Mouse (Mus musculus) stomach, embryonic 15.5 days (tissue): ENCODE results near the gene Chst15. TPM values are rescaled to one million over a fixed set of nuclear protein-coding genes. Genes with fewer than 3 reads are reported as not detected.

Source experiments
- ATAC-seq: fragments of 200-750 bp; cut with Nextera tagmentation; 2 replicates; pipeline ENCODE4 v1.8.0; 2017; ENCODE audit warnings: low read depth, moderate number of reproducible peaks, moderate TSS enrichment; ENCODE audit not compliant: insufficient read depth, low FRiP score
- H3K27ac ChIP-seq: fragments of 300-500 bp; sonication (generic); 2 replicates; pipeline ENCODE4 v1.5.1; 2015; ENCODE audit warnings: mild to moderate bottlenecking, inconsistent platforms
- H3K27me3 ChIP-seq: fragments of 300-500 bp; sonication (generic); replicated peaks from 2 replicates; pipeline ENCODE4 v1.6.1; 2015; ENCODE audit warnings: inconsistent platforms
- H3K36me3 ChIP-seq: fragments of 300-500 bp; sonication (generic); 2 replicates; pipeline ENCODE4 v1.6.1; 2015; ENCODE audit warnings: inconsistent platforms
- H3K4me1 ChIP-seq: fragments of 300-500 bp; sonication (generic); 2 replicates; pipeline ENCODE4 v1.6.1; 2015; ENCODE audit warnings: inconsistent platforms
- H3K4me2 ChIP-seq: fragments of 300-500 bp; sonication (generic); 2 replicates; pipeline ENCODE4 v1.6.1; 2015; ENCODE audit warnings: mild to moderate bottlenecking, inconsistent platforms
- H3K4me3 ChIP-seq: fragments of 300-500 bp; sonication (generic); replicated peaks from 2 replicates; pipeline ENCODE4 v1.5.1; 2015; ENCODE audit warnings: inconsistent platforms
- H3K9ac ChIP-seq: fragments of 300-500 bp; sonication (generic); 2 replicates; pipeline ENCODE4 v1.6.1; 2015; ENCODE audit warnings: inconsistent platforms
- H3K9me3 ChIP-seq: fragments of 300-500 bp; sonication (generic); 2 replicates; pipeline ENCODE4 v1.6.1; 2016; ENCODE audit warnings: inconsistent platforms
- WGBS: fragments of 180-500 bp; shearing (Covaris S2); methylation state at CpG from one replicate; pipeline ENCODE4 v1.1.7; 2015; 5-methylcytosine and 5-hydroxymethylcytosine counted together
- polyA plus RNA-seq: library from polyadenylated mRNA; unstranded; fragments of >200 nt; fragmentation: Nextera tagmentation; extraction: Ambion mirVana; gene quantifications from 2 replicates; pipeline ENCODE4 v1.2.1, GENCODE M21; 2015

The Chst15 gene
- polyA plus RNA-seq, 1 experiment from 2014 or later: 26.1 TPM

DNA sequence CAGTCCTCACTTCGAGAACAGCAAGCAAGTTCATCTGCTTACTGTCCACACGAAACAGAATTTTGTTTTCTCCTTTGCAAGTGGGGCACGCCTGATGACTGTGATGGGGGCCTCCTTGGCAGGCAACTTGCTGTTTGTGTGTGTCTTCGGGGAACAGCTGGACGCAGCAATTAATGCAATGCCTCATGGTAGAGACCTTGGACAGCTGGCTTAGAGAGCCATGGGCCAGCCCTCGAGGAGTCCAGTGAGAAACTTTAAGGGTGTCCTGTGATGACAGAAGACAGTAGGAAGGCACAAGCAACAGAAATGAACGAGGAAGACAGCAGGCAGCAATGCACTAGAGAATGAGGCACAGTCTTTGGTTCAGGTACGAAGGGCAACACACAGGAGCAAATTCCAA, 46.7 kb downstream of the Chst15 start:
- Histone ChIP-seq H3K4me2 (no peak overlapping the region), H3K27ac (no peak overlapping the region), H3K4me1 (no peaks in the 10 kb centered on the region), H3K36me3 (peaks cover 8% of the 10 kb centered on the region; the same call in 1 of the 2 replicates), H3K4me3 (no peak overlapping the region), H3K9ac (no peak overlapping the region), H3K27me3 (no peaks in the 10 kb centered on the region), H3K9me3 (no peaks in the 10 kb centered on the region)
- 61% methylated on average over 8 of the region's 8 CpGs for WGBS
- no peak for ATAC-seq

DNA sequence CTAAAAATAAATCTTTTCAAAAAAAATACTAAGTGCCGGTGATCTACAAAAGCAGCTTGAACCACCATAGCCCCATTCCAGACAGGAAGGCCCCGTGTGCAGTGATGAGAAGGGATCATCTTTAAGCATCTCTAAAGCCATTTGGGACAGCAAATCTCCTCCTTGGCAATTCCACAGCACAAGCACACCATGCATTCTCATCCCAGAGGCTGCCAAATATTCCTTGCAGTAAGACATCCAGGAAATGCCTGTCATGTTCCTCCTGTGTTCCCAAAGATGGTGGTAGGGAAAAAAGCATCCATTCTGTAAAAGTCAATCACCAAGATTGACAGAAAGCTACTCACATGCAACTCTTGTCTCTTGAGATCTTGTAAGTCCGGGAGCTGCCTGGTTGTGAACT, 47.4 kb downstream of the Chst15 start:
- Histone ChIP-seq H3K4me1 (no peaks in the 10 kb centered on the region), H3K27me3 (no peaks in the 10 kb centered on the region)
- WGBS: 70% methylated on average over 3 of the region's 3 CpGs

DNA sequence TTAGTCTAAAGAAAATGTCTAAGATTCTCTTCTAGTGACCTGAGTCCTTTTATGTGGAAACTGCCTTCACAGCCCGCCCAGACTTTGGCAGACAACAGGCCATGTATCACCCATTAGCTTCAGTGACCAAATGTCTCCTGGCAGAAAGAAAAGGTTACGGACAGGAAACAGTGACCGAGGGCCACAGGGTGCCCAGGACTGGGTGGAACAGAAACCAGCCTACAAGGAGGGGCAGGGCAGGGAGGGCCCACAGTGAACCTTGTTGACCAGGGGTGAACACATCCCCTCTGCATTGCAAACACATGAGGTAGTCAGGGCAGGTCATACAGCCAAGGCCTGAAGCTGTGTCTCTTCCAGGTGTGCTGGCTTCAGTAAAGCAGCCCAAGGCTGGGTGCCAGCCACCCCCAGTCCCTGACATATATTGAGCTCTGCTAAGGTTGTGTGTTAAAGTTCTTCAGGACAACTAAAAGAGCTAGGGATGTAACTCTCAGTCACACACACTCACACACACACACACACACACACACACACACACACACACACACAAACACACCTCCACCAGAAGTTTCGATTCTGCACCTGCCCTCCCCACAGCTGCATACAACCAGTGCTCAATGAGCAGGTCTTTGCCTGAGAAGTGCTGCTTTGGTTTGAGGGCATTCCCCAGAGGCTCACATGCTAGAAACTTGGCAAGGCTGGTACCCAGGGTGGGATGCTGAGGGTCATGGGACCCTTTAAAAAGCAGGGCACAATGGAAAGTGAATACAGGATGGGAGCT, 49.1 kb downstream of the Chst15 start:
- ATAC-seq: 0 out of 2 replicates have a peak, but pooled peaks have one; percentile 18
- WGBS: 82% methylated on average over 4 of the region's 4 CpGs
- peaks cover 11% of the 10 kb centered on the region; the same call in 1 of the 2 replicates for H3K36me3 ChIP-seq

More for the DNA sequence above, 47.4 kb downstream of the Chst15 start:
- no peak overlapping the region; the same call in 1 of the 2 replicates for H3K27ac ChIP-seq
- peaks cover 8% of the 10 kb centered on the region; the same call in 1 of the 2 replicates for H3K36me3 ChIP-seq
- H3K4me3 ChIP-seq: no peak overlapping the region
- H3K9me3 ChIP-seq: no peaks in the 10 kb centered on the region
- no peak overlapping the region for H3K9ac ChIP-seq
- ATAC-seq: no peak
- H3K4me2 ChIP-seq: no peak overlapping the region

DNA sequence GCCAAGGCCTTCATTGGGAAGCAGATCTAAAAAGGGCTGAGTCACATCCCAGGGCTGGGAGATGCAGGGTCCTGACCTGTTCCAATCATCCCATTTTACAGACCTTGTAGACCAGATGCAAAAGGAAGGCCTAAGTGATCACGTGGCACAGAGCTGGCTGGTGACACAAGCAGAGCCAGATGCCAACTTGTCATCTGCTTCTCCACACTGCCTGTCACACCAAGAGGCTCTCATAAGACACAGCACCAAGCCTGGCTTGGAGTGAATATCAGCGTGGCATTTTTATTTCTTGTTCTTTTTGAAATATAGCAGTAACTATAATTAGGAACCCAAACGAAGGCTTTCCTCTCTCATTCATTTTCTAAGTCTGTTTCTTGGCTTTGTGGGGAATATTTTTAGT, 52.3 kb downstream of the Chst15 start:
- no peak overlapping the region for H3K27ac ChIP-seq
- H3K27me3 ChIP-seq: no peaks in the 10 kb centered on the region
- ATAC-seq: no peak
- H3K4me1 ChIP-seq: 0 out of 2 replicates have a peak, but pooled peaks cover 3% of the 10 kb centered on the region
- 78% methylated on average over 3 of the region's 3 CpGs for WGBS
- no peaks in the 10 kb centered on the region for H3K9me3 ChIP-seq
- H3K36me3 ChIP-seq: peaks cover 17% of the 10 kb centered on the region
- no peak overlapping the region for H3K9ac ChIP-seq
- H3K4me3 ChIP-seq: no peak overlapping the region
- no peak overlapping the region for H3K4me2 ChIP-seq

More for the DNA sequence above, 49.1 kb downstream of the Chst15 start:
- Histone ChIP-seq H3K4me3 (no peak overlapping the region), H3K9ac (no peak overlapping the region), H3K9me3 (no peaks in the 10 kb centered on the region), H3K27ac (no peak overlapping the region), H3K4me1 (no peaks in the 10 kb centered on the region), H3K27me3 (no peaks in the 10 kb centered on the region), H3K4me2 (no peak overlapping the region)

DNA sequence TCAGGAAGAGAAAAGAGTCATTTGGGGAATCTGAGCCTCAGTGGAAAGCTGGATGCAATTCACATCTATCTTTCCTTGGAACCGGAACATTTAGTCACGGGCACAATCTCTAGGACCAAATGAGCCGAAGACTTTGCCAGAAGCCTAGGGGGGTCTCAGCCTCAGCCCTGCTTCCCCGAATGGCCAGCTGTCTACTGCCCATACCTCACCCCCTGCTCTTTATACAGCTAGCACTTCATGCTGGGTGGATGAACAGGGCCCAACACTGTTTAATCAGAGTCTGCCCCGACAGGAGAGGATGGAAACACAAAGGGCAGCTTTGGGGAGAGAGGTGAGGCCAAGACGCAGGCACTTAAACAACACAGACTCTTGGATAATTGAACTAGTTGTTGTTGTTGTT, 53.8 kb downstream of the Chst15 start:
- no peaks in the 10 kb centered on the region for H3K9me3 ChIP-seq
- H3K4me2 ChIP-seq: no peak overlapping the region
- H3K36me3 ChIP-seq: peaks cover 14% of the 10 kb centered on the region
- WGBS: 71% methylated on average over 6 of the region's 6 CpGs
- no peak for ATAC-seq
- peak overlapping the region; percentile 51; the same call in 1 of the 2 replicates for H3K27ac ChIP-seq
- no peak overlapping the region for H3K9ac ChIP-seq
- H3K4me3 ChIP-seq: no peak overlapping the region
- H3K27me3 ChIP-seq: no peaks in the 10 kb centered on the region
- H3K4me1 ChIP-seq: peaks cover 11% of the 10 kb centered on the region; the same call in 1 of the 2 replicates

DNA sequence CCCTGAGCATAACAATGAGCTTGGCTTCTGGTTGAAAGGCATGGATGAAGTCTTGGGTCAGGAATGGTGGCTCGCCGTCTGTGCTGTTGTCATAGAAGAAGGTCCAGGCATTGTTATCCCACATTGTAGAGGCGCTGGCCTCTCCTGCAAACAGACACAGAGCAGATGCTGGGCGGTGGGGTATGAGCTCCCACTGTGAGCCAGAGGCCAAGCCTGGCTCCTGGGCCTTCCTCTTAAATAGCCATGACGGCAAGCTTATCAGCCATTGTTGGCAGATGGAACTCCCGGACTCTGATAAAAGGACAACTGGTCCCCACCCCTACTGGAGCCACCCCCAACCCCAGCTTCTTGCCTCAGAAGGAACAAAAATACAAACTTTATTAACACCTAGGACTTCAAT, 54.3 kb downstream of the Chst15 start:
- 60% methylated on average over 6 of the region's 6 CpGs for WGBS

DNA sequence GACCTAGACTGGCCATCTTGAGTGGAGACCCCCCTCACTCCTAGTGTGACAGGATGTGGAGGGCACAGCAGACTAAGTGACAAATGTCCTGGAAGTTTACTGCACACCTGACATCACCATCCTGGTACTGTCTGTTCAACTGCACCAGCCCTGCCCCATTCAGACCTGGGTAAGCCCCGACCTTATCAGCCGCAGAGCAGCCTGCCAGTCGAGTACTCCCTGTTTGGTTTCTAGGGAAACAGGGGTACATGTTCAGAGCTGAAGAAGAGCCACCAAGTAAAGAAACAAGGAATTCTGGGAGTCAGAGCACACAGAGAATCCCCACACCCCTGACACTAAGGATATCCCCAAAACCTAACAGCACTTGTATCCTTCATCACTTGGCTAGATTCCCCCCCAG, 55.1 kb downstream of the Chst15 start:
- H3K27ac ChIP-seq: no peak overlapping the region
- H3K9ac ChIP-seq: no peak overlapping the region
- peak; percentile 33; the same call in 1 of the 2 replicates for ATAC-seq
- H3K36me3 ChIP-seq: peaks cover 14% of the 10 kb centered on the region
- H3K4me2 ChIP-seq: no peak overlapping the region
- H3K4me1 ChIP-seq: peaks cover 11% of the 10 kb centered on the region; the same call in 1 of the 2 replicates
- H3K9me3 ChIP-seq: no peaks in the 10 kb centered on the region
- no peaks in the 10 kb centered on the region for H3K27me3 ChIP-seq
- H3K4me3 ChIP-seq: no peak overlapping the region
- 50% methylated on average over 3 of the region's 3 CpGs for WGBS

More for the DNA sequence above, 54.3 kb downstream of the Chst15 start:
- H3K9ac ChIP-seq: no peak overlapping the region
- H3K4me3 ChIP-seq: no peak overlapping the region
- peak overlapping the region; percentile 51; the same call in 1 of the 2 replicates for H3K27ac ChIP-seq
- no peaks in the 10 kb centered on the region for H3K9me3 ChIP-seq
- H3K27me3 ChIP-seq: no peaks in the 10 kb centered on the region
- H3K36me3 ChIP-seq: peaks cover 14% of the 10 kb centered on the region
- H3K4me1 ChIP-seq: peaks cover 11% of the 10 kb centered on the region; the same call in 1 of the 2 replicates
- no peak for ATAC-seq
- no peak overlapping the region for H3K4me2 ChIP-seq

DNA sequence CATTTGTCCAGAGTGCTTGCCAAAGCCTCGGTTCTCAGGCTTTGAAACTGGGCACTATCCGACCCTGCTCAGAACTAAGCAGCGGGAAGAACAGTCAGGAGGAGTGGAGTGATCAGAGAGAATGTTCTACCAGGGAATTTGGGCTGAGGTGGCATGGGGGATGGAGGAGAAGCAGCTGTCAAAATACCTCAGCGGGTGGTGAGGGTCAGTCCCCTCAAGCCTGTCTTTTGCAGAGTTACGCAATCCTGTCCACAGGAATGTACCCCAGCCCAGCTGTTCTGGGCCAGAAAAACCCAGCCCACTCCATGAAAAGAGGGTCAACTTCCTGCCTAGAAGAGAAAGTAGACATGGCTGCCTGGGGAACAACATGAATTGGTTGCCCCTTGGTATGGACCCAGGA, 56.4 kb downstream of the Chst15 start:
- H3K4me2 ChIP-seq: no peak overlapping the region
- H3K4me1 ChIP-seq: peaks cover 11% of the 10 kb centered on the region; the same call in 1 of the 2 replicates
- H3K36me3 ChIP-seq: peaks cover 9% of the 10 kb centered on the region; the same call in 1 of the 2 replicates
- H3K9me3 ChIP-seq: no peaks in the 10 kb centered on the region
- WGBS: 62% methylated on average over 5 of the region's 5 CpGs
- H3K27ac ChIP-seq: no peak overlapping the region
- no peak overlapping the region for H3K4me3 ChIP-seq
- ATAC-seq: no peak
- no peaks in the 10 kb centered on the region for H3K27me3 ChIP-seq
- H3K9ac ChIP-seq: no peak overlapping the region

DNA sequence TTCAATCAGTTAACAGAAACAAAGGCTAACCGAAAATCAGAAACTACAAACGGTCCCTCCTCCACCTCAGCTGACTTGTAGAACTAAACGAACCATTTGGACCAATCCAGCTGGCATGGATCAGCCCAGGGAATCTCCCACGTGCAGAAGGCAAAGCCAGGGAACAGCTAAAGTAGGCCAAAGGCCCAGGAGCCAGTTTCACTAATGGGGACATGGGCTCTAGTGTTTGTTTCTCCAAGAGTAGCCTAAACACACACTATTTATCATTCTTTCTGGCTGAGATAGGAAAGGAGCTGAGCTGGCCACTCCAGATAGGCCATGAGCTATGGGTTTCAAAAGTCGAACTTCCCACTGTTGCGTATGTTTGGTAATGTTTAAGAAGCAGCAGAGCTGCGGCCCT, 58.2 kb downstream of the Chst15 start:
- Histone ChIP-seq H3K4me2 (no peak overlapping the region), H3K9ac (no peak overlapping the region), H3K9me3 (no peaks in the 10 kb centered on the region), H3K36me3 (peaks cover 6% of the 10 kb centered on the region; the same call in 1 of the 2 replicates), H3K4me3 (no peak overlapping the region), H3K27ac (peak overlapping the region; percentile 67), H3K4me1 (peaks cover 11% of the 10 kb centered on the region; the same call in 1 of the 2 replicates), H3K27me3 (no peaks in the 10 kb centered on the region)
- WGBS: 32% methylated on average over 7 of the region's 7 CpGs
- ATAC-seq: peak; percentile 60; the same call in 1 of the 2 replicates

DNA sequence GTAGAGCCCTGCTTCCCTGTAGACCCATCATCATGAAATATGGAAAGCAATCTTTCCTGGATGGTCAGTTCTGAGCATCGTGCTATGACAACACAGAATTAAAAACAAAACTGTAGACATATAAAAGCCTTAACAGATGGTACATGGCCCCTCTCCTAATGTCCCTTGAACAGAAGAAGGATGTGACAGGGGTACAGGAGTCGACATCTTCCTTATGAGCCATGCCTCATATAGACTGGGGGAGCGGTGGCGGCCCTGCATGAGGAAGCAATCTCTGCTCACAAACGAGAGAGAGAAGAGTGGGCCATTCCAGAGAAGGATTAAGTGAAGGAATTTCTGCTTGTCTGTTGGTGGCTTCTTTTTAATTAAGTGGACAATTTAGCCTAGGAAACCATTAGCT, 58.8 kb downstream of the Chst15 start:
- H3K36me3 ChIP-seq: peaks cover 6% of the 10 kb centered on the region; the same call in 1 of the 2 replicates
- H3K27me3 ChIP-seq: no peaks in the 10 kb centered on the region
- H3K4me2 ChIP-seq: no peak overlapping the region
- no peaks in the 10 kb centered on the region for H3K9me3 ChIP-seq
- no peak overlapping the region for H3K4me3 ChIP-seq
- 52% methylated on average over 5 of the region's 5 CpGs for WGBS
- H3K9ac ChIP-seq: no peak overlapping the region
- peak overlapping the region; percentile 42; the same call in 1 of the 2 replicates for H3K27ac ChIP-seq
- peaks cover 11% of the 10 kb centered on the region; the same call in 1 of the 2 replicates for H3K4me1 ChIP-seq
- ATAC-seq: no peak

DNA sequence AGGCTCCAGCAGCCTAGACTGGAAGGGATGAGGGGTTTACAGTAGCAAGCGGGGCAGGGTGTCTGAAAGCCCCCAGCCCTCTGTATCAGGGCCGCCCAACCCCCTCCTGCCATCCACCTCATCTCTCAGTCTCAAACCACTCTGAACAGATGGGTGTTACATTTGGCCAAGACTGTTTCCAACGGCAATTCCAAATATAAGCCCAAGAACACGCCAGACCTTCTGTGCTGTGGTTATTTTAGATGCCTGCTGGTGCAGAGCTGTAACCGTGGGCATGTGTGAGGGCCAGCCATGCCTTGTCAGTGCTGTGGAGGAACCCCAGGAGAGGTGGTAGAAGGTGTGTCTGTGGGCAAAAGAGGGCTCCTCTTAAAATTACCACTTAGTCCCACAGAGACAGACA, 63.5 kb downstream of the Chst15 start:
- Histone ChIP-seq H3K4me1 (peaks cover 5% of the 10 kb centered on the region; the same call in 1 of the 2 replicates), H3K4me2 (no peak overlapping the region), H3K27ac (no peak overlapping the region), H3K27me3 (no peaks in the 10 kb centered on the region), H3K4me3 (no peak overlapping the region), H3K36me3 (no peaks in the 10 kb centered on the region), H3K9me3 (no peaks in the 10 kb centered on the region), H3K9ac (no peak overlapping the region)
- no peak for ATAC-seq
- WGBS: 82% methylated on average over 5 of the region's 5 CpGs

DNA sequence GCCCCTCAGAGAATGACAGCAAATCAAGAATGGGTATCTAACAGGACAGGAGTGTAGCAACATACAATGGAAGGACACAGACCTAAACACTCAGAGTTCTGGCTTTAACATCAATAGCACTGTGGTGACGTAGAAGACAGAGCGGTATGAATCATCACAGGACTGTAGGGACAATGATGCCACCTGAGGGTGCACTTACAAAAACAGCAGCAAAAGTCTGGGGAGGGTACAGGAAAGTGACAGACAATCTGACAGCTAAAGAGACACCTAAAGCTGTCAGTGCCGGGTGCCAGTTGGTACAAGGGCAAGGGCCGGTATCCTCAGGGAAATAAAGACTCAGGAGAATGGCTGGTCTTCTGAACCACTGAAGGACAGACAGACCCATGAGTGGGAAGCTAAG, 64.0 kb downstream of the Chst15 start:
- Histone ChIP-seq H3K4me1 (peaks cover 7% of the 10 kb centered on the region; the same call in 1 of the 2 replicates), H3K36me3 (no peaks in the 10 kb centered on the region), H3K27me3 (no peaks in the 10 kb centered on the region), H3K4me2 (no peak overlapping the region), H3K9me3 (no peaks in the 10 kb centered on the region), H3K27ac (no peak overlapping the region), H3K9ac (no peak overlapping the region), H3K4me3 (no peak overlapping the region)
- 92% methylated on average over 4 of the region's 4 CpGs for WGBS
- ATAC-seq: no peak
